Mouse (Mus musculus): Measurements from ENCODE around the gene Olfr1359. TPM values are rescaled to one million over a fixed set of nuclear protein-coding genes. Genes with fewer than 3 reads are reported as not detected.
"Not testable (repeated sequence)": the region's sequence is repeated elsewhere in the genome, so short reads cannot be mapped to it uniquely, and the experiment has no call there.

Gene Olfr1359
- not detected in 2 replicates for polyA plus RNA-seq (2015; fragmentation: Nextera tagmentation; extraction: Ambion mirVana)

GRCm38 (mm10) chr13:21697811-21698210 is at the start of gene Olfr1359:
Gene Olfr1359 (plus strand): TSS chr13:21698111.
- no peaks in the 10 kb centered on the region for H3K4me1 ChIP-seq (replicated peaks)
- no peak within 1 kb of the TSS for H3K4me3 ChIP-seq (replicated peaks)
- no peaks in the 10 kb centered on the region for H3K9me3 ChIP-seq
- H3K4me2 ChIP-seq (replicated peaks): no peak within 1 kb of the TSS
- no peaks in the 10 kb centered on the region for H3K36me3 ChIP-seq
- H3K27me3 ChIP-seq: no peaks in the 10 kb centered on the region
- no peak for ATAC-seq
- H3K9ac ChIP-seq (replicated peaks): no peak within 1 kb of the TSS
- H3K27ac ChIP-seq: no peak within 1 kb of the TSS

- H3K4me2 ChIP-seq (replicated peaks): no peak within 1 kb of the TSS
- no peaks in the 10 kb centered on the region for H3K4me1 ChIP-seq (replicated peaks)
- H3K4me3 ChIP-seq (replicated peaks): no peak within 1 kb of the TSS
- H3K9ac ChIP-seq (replicated peaks): no peak within 1 kb of the TSS
- H3K27ac ChIP-seq: no peak within 1 kb of the TSS
- 0 out of 2 replicates have a peak, but pooled peaks cover 2% of the 10 kb centered on the region for H3K9me3 ChIP-seq
- H3K27me3 ChIP-seq: no peaks in the 10 kb centered on the region
- no peak for ATAC-seq
- WGBS: 86% methylated on average over 2 of the region's 2 CpGs
- no peaks in the 10 kb centered on the region for H3K36me3 ChIP-seq
Observed at GRCm38 (mm10) chr13:21663286-21663685, 34.6 kb upstream of the Olfr1359 start, which contains the start of gene Olfr1361. Gene Olfr1361 (minus strand): TSS chr13:21663386.

- Histone ChIP-seq H3K4me2 (replicated peaks) (no peak within 1 kb of the TSS), H3K9me3 (no peaks in the 10 kb centered on the region), H3K4me3 (replicated peaks) (no peak within 1 kb of the TSS), H3K27me3 (no peaks in the 10 kb centered on the region), H3K9ac (replicated peaks) (no peak within 1 kb of the TSS), H3K4me1 (replicated peaks) (no peaks in the 10 kb centered on the region), H3K36me3 (no peaks in the 10 kb centered on the region), H3K27ac (no peak within 1 kb of the TSS)
- 79% methylated on average over 2 of the region's 2 CpGs for WGBS
- ATAC-seq: no peak
Observed at GRCm38 (mm10) chr13:21677305-21677704, 20.6 kb upstream of the Olfr1359 start, which contains the start of gene Olfr1360. Gene Olfr1360 (minus strand): TSS chr13:21677405.

DNA sequence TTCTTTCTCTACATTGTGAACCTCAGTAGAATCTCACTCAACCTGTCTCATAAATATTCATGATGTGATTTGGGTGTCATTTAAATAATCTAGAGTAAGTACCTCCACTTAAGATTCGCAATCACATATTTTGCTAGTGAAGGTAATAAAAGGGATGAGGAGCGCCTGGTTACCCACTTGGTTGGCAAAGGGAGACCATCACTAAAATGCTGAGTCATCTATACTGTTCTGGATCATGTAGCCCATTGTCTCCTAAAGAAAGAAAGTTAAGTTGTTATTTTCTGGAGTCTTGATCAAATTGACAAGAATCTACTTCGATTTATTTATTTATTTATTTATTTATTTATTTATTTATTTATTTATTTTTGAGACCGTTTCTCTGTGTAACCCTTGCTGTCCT is 8.8 kb downstream of the Olfr1359 start:
- ATAC-seq: no peak
- Histone ChIP-seq H3K9me3 (no peaks in the 10 kb centered on the region), H3K27ac (no peak overlapping the region), H3K9ac (replicated peaks) (no peak overlapping the region), H3K4me3 (replicated peaks) (no peak overlapping the region), H3K4me1 (replicated peaks) (peaks cover 7% of the 10 kb centered on the region; the same call in 1 of the 2 replicates), H3K36me3 (no peaks in the 10 kb centered on the region), H3K4me2 (replicated peaks) (no peak overlapping the region), H3K27me3 (no peaks in the 10 kb centered on the region)
- 74% methylated on average over 4 of the region's 4 CpGs for WGBS

DNA sequence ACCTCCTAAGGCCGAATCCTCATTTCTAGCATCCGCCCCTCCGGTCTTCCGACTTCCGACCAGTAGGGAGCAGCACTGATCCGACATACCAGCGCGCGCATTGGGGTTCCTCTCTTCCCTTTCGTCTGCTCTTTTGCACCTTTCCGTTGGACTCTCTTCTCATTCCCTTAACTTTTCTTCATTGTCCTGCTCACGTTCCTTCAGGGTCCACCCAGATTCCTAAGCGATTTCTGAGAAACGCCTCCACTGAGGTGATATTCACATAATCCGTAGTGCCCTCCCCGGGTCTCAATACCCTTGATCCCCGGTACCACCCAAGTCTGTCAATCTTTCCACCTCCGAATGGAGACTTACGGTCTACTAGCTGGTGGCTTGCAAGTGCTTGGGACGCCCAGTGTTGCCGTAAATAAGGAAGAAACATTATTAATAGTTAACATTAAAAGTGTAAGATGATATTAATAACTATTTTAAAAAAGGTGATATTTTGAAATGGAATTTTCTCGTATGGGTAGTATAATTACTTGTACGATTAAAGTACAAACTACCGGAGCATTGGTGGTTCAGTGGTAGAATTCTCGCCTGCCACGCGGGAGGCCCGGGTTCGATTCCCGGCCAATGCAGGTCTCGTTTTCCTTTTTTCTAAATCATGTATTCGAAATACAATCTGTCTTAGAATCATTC is 12.3 kb downstream of the Olfr1359 start:
- H3K9me3 ChIP-seq: no peaks in the 10 kb centered on the region
- peak; percentile 83 for ATAC-seq
- H3K9ac ChIP-seq (replicated peaks): peak overlapping the region; percentile 60
- peak overlapping the region; percentile 64 for H3K4me3 ChIP-seq (replicated peaks)
- peaks cover 12% of the 10 kb centered on the region for H3K4me1 ChIP-seq (replicated peaks)
- WGBS: under 1% methylated on average over 32 of the region's 32 CpGs
- no peaks in the 10 kb centered on the region for H3K36me3 ChIP-seq
- H3K27me3 ChIP-seq: no peaks in the 10 kb centered on the region
- H3K27ac ChIP-seq: peak overlapping the region; percentile 72
- peak overlapping the region; percentile 47 for H3K4me2 ChIP-seq (replicated peaks)

DNA sequence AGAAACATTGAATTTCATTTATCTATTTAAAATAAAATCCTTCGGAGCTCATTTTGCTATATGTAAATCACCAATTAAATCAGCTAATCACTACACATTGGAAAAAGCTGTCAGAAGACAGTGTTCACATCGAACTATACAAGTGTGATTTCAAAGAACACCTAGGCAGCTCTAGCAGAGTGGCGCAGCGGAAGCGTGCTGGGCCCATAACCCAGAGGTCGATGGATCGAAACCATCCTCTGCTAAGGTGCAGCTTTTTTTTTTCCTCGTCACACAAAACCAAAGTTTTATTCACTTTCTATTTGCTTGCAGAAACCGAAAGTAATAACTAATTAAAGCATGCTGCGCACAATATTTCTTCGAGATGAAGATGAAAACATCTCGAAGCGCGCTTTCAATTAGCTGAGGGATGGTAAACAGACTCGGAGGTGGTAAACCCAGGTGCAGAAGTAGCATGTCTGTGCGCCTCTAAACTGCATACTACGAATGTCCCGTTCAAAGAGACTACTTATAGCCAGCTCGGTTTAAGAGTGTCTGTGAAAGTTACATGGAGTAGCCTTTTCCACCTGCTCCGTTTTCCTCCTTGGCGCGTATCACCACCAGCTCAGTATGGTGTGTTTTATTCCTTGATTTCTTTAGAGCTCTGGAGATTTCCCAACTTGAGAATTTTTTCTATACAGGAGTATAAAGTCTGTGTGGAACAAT is 13.1 kb downstream of the Olfr1359 start:
- H3K4me2 ChIP-seq (replicated peaks): peak overlapping the region; percentile 68
- no peaks in the 10 kb centered on the region for H3K9me3 ChIP-seq
- peak overlapping the region; percentile 44 for H3K4me3 ChIP-seq (replicated peaks)
- no peaks in the 10 kb centered on the region for H3K27me3 ChIP-seq
- no peak overlapping the region for H3K27ac ChIP-seq
- no peaks in the 10 kb centered on the region for H3K36me3 ChIP-seq
- H3K4me1 ChIP-seq (replicated peaks): peaks cover 16% of the 10 kb centered on the region
- H3K9ac ChIP-seq (replicated peaks): peak overlapping the region; percentile 42
- peak; percentile 76 for ATAC-seq
- 2% methylated on average over 22 of the region's 22 CpGs for WGBS

GRCm38 (mm10) chr13:21711698-21712097 is 13.8 kb downstream of the Olfr1359 start:
- no peak for ATAC-seq
- peaks cover 16% of the 10 kb centered on the region for H3K4me1 ChIP-seq (replicated peaks)
- peak overlapping the region; percentile 44 for H3K4me3 ChIP-seq (replicated peaks)
- no peaks in the 10 kb centered on the region for H3K27me3 ChIP-seq
- H3K4me2 ChIP-seq (replicated peaks): peak overlapping the region; percentile 68
- peak overlapping the region; percentile 42; the same call in 1 of the 2 replicates for H3K9ac ChIP-seq (replicated peaks)
- no peaks in the 10 kb centered on the region for H3K36me3 ChIP-seq
- H3K27ac ChIP-seq: no peak overlapping the region
- no peaks in the 10 kb centered on the region for H3K9me3 ChIP-seq
- 20% methylated on average over 4 of the region's 4 CpGs for WGBS

DNA sequence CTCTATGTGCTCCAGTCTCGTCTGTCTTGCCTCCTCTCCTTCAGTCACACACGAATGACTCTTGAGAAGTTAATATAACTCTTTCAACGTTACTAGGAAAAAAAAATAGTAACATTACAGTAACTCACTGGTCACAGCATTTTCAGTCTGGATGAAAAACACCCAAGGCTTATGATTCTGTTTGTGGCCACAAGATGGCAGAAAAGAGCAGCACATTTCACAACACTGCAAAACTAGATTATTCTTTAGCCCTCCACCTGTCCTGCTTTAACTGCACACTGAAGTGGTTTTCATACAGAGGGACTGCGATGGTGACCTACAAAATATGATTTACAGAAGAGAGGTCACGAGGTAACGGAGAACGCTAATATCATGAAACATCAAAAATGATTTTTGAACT is 16.8 kb downstream of the Olfr1359 start:
- peaks cover 33% of the 10 kb centered on the region for H3K4me1 ChIP-seq (replicated peaks)
- H3K9ac ChIP-seq (replicated peaks): peak overlapping the region; percentile 65; the same call in 1 of the 2 replicates
- no peaks in the 10 kb centered on the region for H3K27me3 ChIP-seq
- H3K36me3 ChIP-seq: no peaks in the 10 kb centered on the region
- no peak for ATAC-seq
- under 1% methylated on average over 7 of the region's 7 CpGs for WGBS
- H3K4me3 ChIP-seq (replicated peaks): peak overlapping the region; percentile 49
- peak overlapping the region; percentile 96; the same call in 1 of the 2 replicates for H3K27ac ChIP-seq
- no peaks in the 10 kb centered on the region for H3K9me3 ChIP-seq
- H3K4me2 ChIP-seq (replicated peaks): peak overlapping the region; percentile 77

GRCm38 (mm10) chr13:21715131-21715863 is 17.4 kb downstream of the Olfr1359 start:
- peak overlapping the region; percentile 77 for H3K4me2 ChIP-seq (replicated peaks)
- H3K9ac ChIP-seq (replicated peaks): peak overlapping the region; percentile 65
- H3K4me1 ChIP-seq (replicated peaks): peaks cover 38% of the 10 kb centered on the region
- ATAC-seq: peak; percentile 2; the same call in 1 of the 2 replicates
- H3K36me3 ChIP-seq: no peaks in the 10 kb centered on the region
- H3K27ac ChIP-seq: peak overlapping the region; percentile 96
- H3K9me3 ChIP-seq: no peaks in the 10 kb centered on the region
- WGBS: under 1% methylated on average over 22 of the region's 22 CpGs
- peak overlapping the region; percentile 49 for H3K4me3 ChIP-seq (replicated peaks)
- H3K27me3 ChIP-seq: no peaks in the 10 kb centered on the region

- H3K27me3 ChIP-seq, H3K9me3 ChIP-seq, H3K36me3 ChIP-seq: not testable (repeated sequence)
- H3K4me3 ChIP-seq (replicated peaks): peak within 1 kb of the TSS; percentile 49
- 0% methylated on average over 36 of the region's 50 CpGs for WGBS
- peak within 1 kb of the TSS; percentile 96 for H3K27ac ChIP-seq
- peak; percentile 94 for ATAC-seq
- peak within 1 kb of the TSS; percentile 77 for H3K4me2 ChIP-seq (replicated peaks)
- peaks cover 45% of the 10 kb centered on the region for H3K4me1 ChIP-seq (replicated peaks)
- peak within 1 kb of the TSS; percentile 72 for H3K9ac ChIP-seq (replicated peaks)
Observed at GRCm38 (mm10) chr13:21715864-21716539, 18.1 kb downstream of the Olfr1359 start, which contains the start of the genes Hist1h2bl and Hist1h2ai. Gene Hist1h2bl (minus strand): TSS chr13:21716143. Gene Hist1h2ai (plus strand): TSS chr13:21716422.

All from midbrain, embryonic 13.5 days (tissue).